Mouse (Mus musculus): ENCODE measurements around the gene Pcdh17. TPM values are rescaled to one million over a fixed set of nuclear protein-coding genes. Genes with fewer than 3 reads are reported as not detected.

Gene Pcdh17
- polyA plus RNA-seq, 1 experiment from 2014 or later: 4.1 TPM

GRCm38 (mm10) chr14:84444663-84445502 lies 1.5 kb downstream of the Pcdh17 start:
- no peaks in the 10 kb centered on the region for H3K36me3 ChIP-seq (ENCODE audit: control insufficient read depth, insufficient read depth, low read length)
- under 1% methylated on average over 20 of the region's 21 CpGs for WGBS
- no peaks in the 10 kb centered on the region for H3K9me3 ChIP-seq (ENCODE audit: control insufficient read depth, low read length)
- H3K4me2 ChIP-seq (ENCODE audit: low read depth, low read length): peak overlapping the region; percentile 69
- H3K4me3 ChIP-seq (ENCODE audit: low read length): peak overlapping the region; percentile 59
- H3K9ac ChIP-seq (ENCODE audit: low read depth, low read length): 0 out of 2 replicates have a peak overlapping the region, but pooled peaks have one; percentile 8
- peaks cover 35% of the 10 kb centered on the region for H3K27me3 ChIP-seq (replicated peaks; ENCODE audit: control insufficient read depth, insufficient read depth, low read length)
- ATAC-seq: no peak
- H3K4me1 ChIP-seq (ENCODE audit: control insufficient read depth, insufficient read depth, low read length): peaks cover 32% of the 10 kb centered on the region
- no peak overlapping the region for H3K27ac ChIP-seq (ENCODE audit: low read length)

- peak overlapping the region; percentile 59 for H3K4me3 ChIP-seq (ENCODE audit: low read length)
- no peak overlapping the region for H3K27ac ChIP-seq (ENCODE audit: low read length)
- peak overlapping the region; percentile 69 for H3K4me2 ChIP-seq (ENCODE audit: low read depth, low read length)
- H3K4me1 ChIP-seq (ENCODE audit: control insufficient read depth, insufficient read depth, low read length): peaks cover 32% of the 10 kb centered on the region
- H3K9me3 ChIP-seq (ENCODE audit: control insufficient read depth, low read length): no peaks in the 10 kb centered on the region
- no peak for ATAC-seq
- 1% methylated on average over 57 of the region's 59 CpGs for WGBS
- peak overlapping the region; percentile 55 for H3K9ac ChIP-seq (ENCODE audit: low read depth, low read length)
- H3K27me3 ChIP-seq (replicated peaks; ENCODE audit: control insufficient read depth, insufficient read depth, low read length): peaks cover 35% of the 10 kb centered on the region
- no peaks in the 10 kb centered on the region for H3K36me3 ChIP-seq (ENCODE audit: control insufficient read depth, insufficient read depth, low read length)
These were observed 2.4 kb downstream of the Pcdh17 start for GRCm38 (mm10) chr14:84445503-84446410.

- Histone ChIP-seq H3K27me3 (replicated peaks; ENCODE audit: control insufficient read depth, insufficient read depth, low read length) (peaks cover 35% of the 10 kb centered on the region), H3K4me1 (ENCODE audit: control insufficient read depth, insufficient read depth, low read length) (peaks cover 32% of the 10 kb centered on the region), H3K4me2 (ENCODE audit: low read depth, low read length) (peak overlapping the region; percentile 69), H3K9me3 (ENCODE audit: control insufficient read depth, low read length) (no peaks in the 10 kb centered on the region), H3K4me3 (ENCODE audit: low read length) (peak overlapping the region; percentile 59), H3K27ac (ENCODE audit: low read length) (no peak overlapping the region), H3K9ac (ENCODE audit: low read depth, low read length) (peak overlapping the region; percentile 55; the same call in 1 of the 2 replicates), H3K36me3 (ENCODE audit: control insufficient read depth, insufficient read depth, low read length) (no peaks in the 10 kb centered on the region)
- WGBS: 5% methylated on average over 37 of the region's 37 CpGs
- no peak for ATAC-seq
These were observed 3.1 kb downstream of the Pcdh17 start for GRCm38 (mm10) chr14:84446411-84446915.

- WGBS: 7% methylated on average over 45 of the region's 45 CpGs
- Histone ChIP-seq H3K4me3 (ENCODE audit: low read length) (peak overlapping the region; percentile 59), H3K4me1 (ENCODE audit: control insufficient read depth, insufficient read depth, low read length) (peaks cover 32% of the 10 kb centered on the region), H3K9ac (ENCODE audit: low read depth, low read length) (0 out of 2 replicates have a peak overlapping the region, but pooled peaks have one; percentile 27), H3K9me3 (ENCODE audit: control insufficient read depth, low read length) (no peaks in the 10 kb centered on the region), H3K4me2 (ENCODE audit: low read depth, low read length) (peak overlapping the region; percentile 69), H3K27me3 (replicated peaks; ENCODE audit: control insufficient read depth, insufficient read depth, low read length) (peaks cover 35% of the 10 kb centered on the region), H3K36me3 (ENCODE audit: control insufficient read depth, insufficient read depth, low read length) (no peaks in the 10 kb centered on the region), H3K27ac (ENCODE audit: low read length) (no peak overlapping the region)
- no peak for ATAC-seq
These were observed 3.7 kb downstream of the Pcdh17 start for GRCm38 (mm10) chr14:84446941-84447641.

- peak overlapping the region; percentile 27; the same call in 1 of the 2 replicates for H3K9ac ChIP-seq (ENCODE audit: low read depth, low read length)
These were observed 4.5 kb downstream of the Pcdh17 start for GRCm38 (mm10) chr14:84447661-84448380.

GRCm38 (mm10) chr14:84448381-84448771 lies 5.0 kb downstream of the Pcdh17 start:
- no peak overlapping the region for H3K27ac ChIP-seq (ENCODE audit: low read length)
- 5% methylated on average over 15 of the region's 15 CpGs for WGBS
- no peaks in the 10 kb centered on the region for H3K36me3 ChIP-seq (ENCODE audit: control insufficient read depth, insufficient read depth, low read length)
- H3K4me1 ChIP-seq (ENCODE audit: control insufficient read depth, insufficient read depth, low read length): peaks cover 32% of the 10 kb centered on the region
- H3K4me2 ChIP-seq (ENCODE audit: low read depth, low read length): peak overlapping the region; percentile 69
- no peaks in the 10 kb centered on the region for H3K9me3 ChIP-seq (ENCODE audit: control insufficient read depth, low read length)
- H3K9ac ChIP-seq (ENCODE audit: low read depth, low read length): peak overlapping the region; percentile 27; the same call in 1 of the 2 replicates
- H3K27me3 ChIP-seq (replicated peaks; ENCODE audit: control insufficient read depth, insufficient read depth, low read length): peaks cover 35% of the 10 kb centered on the region
- no peak for ATAC-seq
- peak overlapping the region; percentile 59 for H3K4me3 ChIP-seq (ENCODE audit: low read length)

More at GRCm38 (mm10) chr14:84447661-84448380, 4.5 kb downstream of the Pcdh17 start:
- peak overlapping the region; percentile 69 for H3K4me2 ChIP-seq (ENCODE audit: low read depth, low read length)
- H3K4me1 ChIP-seq (ENCODE audit: control insufficient read depth, insufficient read depth, low read length): peaks cover 32% of the 10 kb centered on the region
- H3K27me3 ChIP-seq (replicated peaks; ENCODE audit: control insufficient read depth, insufficient read depth, low read length): peaks cover 35% of the 10 kb centered on the region
- H3K4me3 ChIP-seq (ENCODE audit: low read length): peak overlapping the region; percentile 59
- no peaks in the 10 kb centered on the region for H3K36me3 ChIP-seq (ENCODE audit: control insufficient read depth, insufficient read depth, low read length)
- no peaks in the 10 kb centered on the region for H3K9me3 ChIP-seq (ENCODE audit: control insufficient read depth, low read length)
- H3K27ac ChIP-seq (ENCODE audit: low read length): no peak overlapping the region
- WGBS: 5% methylated on average over 45 of the region's 45 CpGs
- no peak for ATAC-seq

GRCm38 (mm10) chr14:84454074-84454845 lies 10.9 kb downstream of the Pcdh17 start:
- Histone ChIP-seq H3K4me1 (ENCODE audit: control insufficient read depth, insufficient read depth, low read length) (no peaks in the 10 kb centered on the region), H3K9me3 (ENCODE audit: control insufficient read depth, low read length) (no peaks in the 10 kb centered on the region), H3K27me3 (replicated peaks; ENCODE audit: control insufficient read depth, insufficient read depth, low read length) (no peaks in the 10 kb centered on the region), H3K4me2 (ENCODE audit: low read depth, low read length) (no peak overlapping the region), H3K27ac (ENCODE audit: low read length) (no peak overlapping the region), H3K9ac (ENCODE audit: low read depth, low read length) (no peak overlapping the region), H3K4me3 (ENCODE audit: low read length) (no peak overlapping the region), H3K36me3 (ENCODE audit: control insufficient read depth, insufficient read depth, low read length) (no peaks in the 10 kb centered on the region)
- no peak for ATAC-seq
- 62% methylated on average over 4 of the region's 4 CpGs for WGBS

GRCm38 (mm10) chr14:84475491-84475890 lies 32.1 kb downstream of the Pcdh17 start:
- WGBS: 61% methylated on average over 1 of the region's 1 CpGs
- Histone ChIP-seq H3K4me2 (ENCODE audit: low read depth, low read length) (no peak overlapping the region), H3K9me3 (ENCODE audit: control insufficient read depth, low read length) (no peaks in the 10 kb centered on the region), H3K27ac (ENCODE audit: low read length) (no peak overlapping the region), H3K4me3 (ENCODE audit: low read length) (no peak overlapping the region), H3K27me3 (replicated peaks; ENCODE audit: control insufficient read depth, insufficient read depth, low read length) (no peaks in the 10 kb centered on the region), H3K36me3 (ENCODE audit: control insufficient read depth, insufficient read depth, low read length) (no peaks in the 10 kb centered on the region), H3K9ac (ENCODE audit: low read depth, low read length) (no peak overlapping the region), H3K4me1 (ENCODE audit: control insufficient read depth, insufficient read depth, low read length) (no peaks in the 10 kb centered on the region)
- no peak for ATAC-seq
